Comparison of ENCODE assay signal across 9 mouse cellular contexts in the genomic region with DNA sequence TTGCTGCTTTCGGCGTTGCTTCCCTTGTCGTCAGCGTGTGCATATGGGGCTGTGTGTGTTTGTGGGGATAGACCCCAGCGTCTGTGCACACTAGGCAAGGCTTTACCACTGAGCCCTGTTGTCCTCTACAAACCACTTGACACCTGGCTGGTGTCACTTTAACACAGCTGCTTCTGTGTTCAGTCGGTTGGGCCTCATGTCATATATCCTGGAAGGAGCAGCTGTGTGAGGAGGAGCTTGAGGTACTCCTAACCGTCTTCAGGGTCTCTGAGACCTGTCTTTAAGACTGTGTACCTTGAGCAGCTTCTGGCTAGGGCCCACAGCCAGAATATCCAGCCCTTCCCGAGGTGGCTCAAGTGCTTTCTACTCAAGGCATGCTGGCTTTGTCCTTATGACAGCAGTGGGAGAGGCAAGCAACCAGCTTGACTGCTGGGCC. TPM values are rescaled to one million over a fixed set of nuclear protein-coding genes. Genes with fewer than 3 reads are reported as not detected.
DNase-seq lines count a peak whose midpoint lies in the region; ATAC-seq and TF ChIP-seq lines count a peak whose summit lies in the region.
"Had no signal": no experiment of that assay in that cellular context is flagged by ENCODE, and none has a peak within 500 bp of the region (broad histone marks: within the 10 kb centered on the region; RNA-seq: fewer than 3 reads in every experiment).

No protein-coding gene starts in this region.

- no peaks in the 10 kb centered on the region for H3K27me3 ChIP-seq in kidney, embryonic 14.5 days (ENCODE audit: control insufficient read depth, insufficient read depth, low read length)
- H3K27me3 ChIP-seq in forebrain, embryonic 14.5 days (replicated peaks; ENCODE audit: control insufficient read depth, insufficient read depth, low read length) = no peaks in the 10 kb centered on the region
- H3K27me3 ChIP-seq in liver, embryonic 15.5 days = no peaks in the 10 kb centered on the region
- no peaks in the 10 kb centered on the region for H3K27me3 ChIP-seq in stomach, postnatal 0 days (ENCODE audit: control insufficient read depth, insufficient read depth, low read length)

- H3K4me2 ChIP-seq in kidney, embryonic 14.5 days (replicated peaks; ENCODE audit: low read depth, low read length) = no peak overlapping the region
- peak overlapping the region; percentile 51 for H3K4me2 ChIP-seq in forebrain, embryonic 14.5 days (ENCODE audit: low read length)
- H3K4me2 ChIP-seq in liver, embryonic 15.5 days = peak overlapping the region; percentile 38
- H3K4me2 ChIP-seq in stomach, postnatal 0 days (replicated peaks; ENCODE audit: low read depth) = 0 out of 2 replicates have a peak overlapping the region, but pooled peaks have one; percentile 3

- WGBS in kidney, embryonic 14.5 days = 29% methylated on average over 8 of the region's 8 CpGs
- 41% methylated on average over 8 of the region's 8 CpGs for WGBS in forebrain, embryonic 14.5 days
- 39% methylated on average over 8 of the region's 8 CpGs for WGBS in liver, embryonic 15.5 days (ENCODE audit: insufficient replicate concordance)
- WGBS in stomach, postnatal 0 days = 37% methylated on average over 8 of the region's 8 CpGs

- 0 out of 2 replicates have a peak, but pooled peaks cover 3% of the 10 kb centered on the region for H3K36me3 ChIP-seq in kidney, embryonic 14.5 days (ENCODE audit: control insufficient read depth, insufficient read depth, low read length)
- no peaks in the 10 kb centered on the region for H3K36me3 ChIP-seq in forebrain, embryonic 14.5 days (ENCODE audit: control insufficient read depth, insufficient read depth, low read length)
- H3K36me3 ChIP-seq in liver, embryonic 15.5 days (replicated peaks) = 0 out of 2 replicates have a peak, but pooled peaks cover 8% of the 10 kb centered on the region
- no peaks in the 10 kb centered on the region for H3K36me3 ChIP-seq in stomach, postnatal 0 days (ENCODE audit: control insufficient read depth, insufficient read depth, low read length)

- no peaks in the 10 kb centered on the region for H3K9me3 ChIP-seq in kidney, embryonic 14.5 days (ENCODE audit: control insufficient read depth, low read length)
- no peaks in the 10 kb centered on the region for H3K9me3 ChIP-seq in forebrain, embryonic 14.5 days (replicated peaks; ENCODE audit: control insufficient read depth, low read length)
- no peaks in the 10 kb centered on the region for H3K9me3 ChIP-seq in liver, embryonic 15.5 days (replicated peaks)
- no peaks in the 10 kb centered on the region for H3K9me3 ChIP-seq in stomach, postnatal 0 days (ENCODE audit: control insufficient read depth, low read length)

- H3K27ac ChIP-seq in kidney, embryonic 14.5 days (ENCODE audit: low read depth, low read length) = no peak overlapping the region
- peak overlapping the region; percentile 82 for H3K27ac ChIP-seq in forebrain, embryonic 14.5 days (ENCODE audit: low read depth, low read length)
- H3K27ac ChIP-seq in liver, embryonic 15.5 days (replicated peaks) = peak overlapping the region; percentile 45; the same call in 1 of the 2 replicates
- peak overlapping the region; percentile 67 for H3K27ac ChIP-seq in stomach, postnatal 0 days (replicated peaks)
- H3K27ac ChIP-seq: kidney, postnatal 0 days had no signal

- ATAC-seq in kidney, embryonic 14.5 days (ENCODE audit: low FRiP score, low TSS enrichment) = peak; percentile 6; the same call in 1 of the 2 replicates
- ATAC-seq in forebrain, embryonic 14.5 days = peak; percentile 8; the same call in 1 of the 2 replicates
- ATAC-seq in liver, embryonic 15.5 days (ENCODE audit: insufficient read depth) = no peak
- ATAC-seq in stomach, postnatal 0 days (ENCODE audit: low FRiP score, low TSS enrichment) = no peak

- no peak for TF ChIP-seq EP300 in stomach, postnatal 0 days (optimal IDR thresholded peaks at IDR 0.05)

- no peak overlapping the region for H3K4me3 ChIP-seq in kidney, embryonic 14.5 days (ENCODE audit: low read length)
- no peak overlapping the region for H3K4me3 ChIP-seq in forebrain, embryonic 14.5 days (ENCODE audit: low read depth, low read length)
- H3K4me3 ChIP-seq in liver, embryonic 15.5 days (replicated peaks) = 0 out of 2 replicates have a peak overlapping the region, but pooled peaks have one; percentile 14
- no peak overlapping the region for H3K4me3 ChIP-seq in stomach, postnatal 0 days (ENCODE audit: low read depth, low read length)

- DNase-seq in kidney, postnatal 36 days = no peak
- DNase-seq in forebrain, embryonic 14.5 days (ENCODE audit: low spot score) = no peak
- no peak for DNase-seq in stomach, postnatal 0 days (ENCODE audit: low spot score)
- no peak for DNase-seq in ovary, postnatal 10 days (ENCODE audit: low spot score)
- no peak for DNase-seq in ovary, postnatal 36 days (ENCODE audit: low spot score)
- DNase-seq in urinary bladder, postnatal 36 days (ENCODE audit: low spot score in 2 of 2) = no peak

- TF ChIP-seq CTCF in stomach, postnatal 0 days (IDR thresholded peaks at IDR 0.05; ENCODE audit: low read depth) = no peak

- no peak overlapping the region; the same call in 1 of the 2 replicates for H3K9ac ChIP-seq in kidney, embryonic 14.5 days (ENCODE audit: low read depth, low read length)
- peak overlapping the region; percentile 53 for H3K9ac ChIP-seq in forebrain, embryonic 14.5 days (ENCODE audit: low read length)
- no peak overlapping the region for H3K9ac ChIP-seq in liver, embryonic 15.5 days
- no peak overlapping the region for H3K9ac ChIP-seq in stomach, postnatal 0 days (ENCODE audit: low read length)

- H3K4me1 ChIP-seq in kidney, embryonic 14.5 days (ENCODE audit: control insufficient read depth, insufficient read depth, low read length) = peaks cover 23% of the 10 kb centered on the region
- H3K4me1 ChIP-seq in forebrain, embryonic 14.5 days (ENCODE audit: control insufficient read depth, insufficient read depth, low read length) = peaks cover 57% of the 10 kb centered on the region
- peaks cover 88% of the 10 kb centered on the region for H3K4me1 ChIP-seq in liver, embryonic 15.5 days (replicated peaks)
- peaks cover 31% of the 10 kb centered on the region for H3K4me1 ChIP-seq in stomach, postnatal 0 days (replicated peaks; ENCODE audit: control insufficient read depth, insufficient read depth)

RNA-seq across cellular contexts. Expression of gene Psap, which starts 7.3 kb away (rescaled TPM):
- 69.5 and 122 TPM in 2 replicates for polyA plus RNA-seq in kidney, embryonic 14.5 days (2014; fragmentation: Nextera tagmentation; extraction: Ambion mirVana)
- polyA plus RNA-seq in forebrain, embryonic 14.5 days (2014; fragmentation: Nextera tagmentation; extraction: Ambion mirVana) = 164 and 170 TPM in 2 replicates
- polyA plus RNA-seq in liver, embryonic 15.5 days (2015; fragmentation: Nextera tagmentation; extraction: Ambion mirVana) = 73.5 and 76.0 TPM in 2 replicates
- polyA plus RNA-seq in stomach, postnatal 0 days (2015; fragmentation: Nextera tagmentation; extraction: Ambion mirVana) = 128 and 129 TPM in 2 replicates

Comparison
In these comparisons a context has a peak if more than half of its experiments do, and no peak if none do; other contexts are left out.
1. ATAC-seq: peak in kidney, embryonic 14.5 days (single experiment) and forebrain, embryonic 14.5 days (single experiment); none in liver, embryonic 15.5 days (single experiment) and stomach, postnatal 0 days (single experiment).